Mouse (Mus musculus) left cerebral cortex, adult 2 months (tissue): Measurements from ENCODE around the gene Tanc2. TPM values are rescaled to one million over a fixed set of nuclear protein-coding genes. Genes with fewer than 3 reads are reported as not detected.
A peak's percentile ranks its signal among the peaks of the same experiment; 100 is the strongest.

Experiments
- DNase-seq, 2 experiments: peaks; one replicate each; pipeline ENCODE4 v3.0.0; 2021 to 2022; ENCODE audit warnings: low spot score in 2 of 2, mixed read lengths in 1 of 2; ENCODE audit errors: extremely low spot score in 1 of 2
- H3K27ac ChIP-seq: fragments of 200-600 bp; 2 replicates; pipeline ENCODE4 v1.8.1; 2022
- H3K4me3 ChIP-seq: fragments of 200-600 bp; 2 replicates; pipeline ENCODE4 v1.8.1; 2022
- CTCF ChIP-seq: fragments of 200-600 bp; IDR thresholded peaks from 2 replicates; pipeline ENCODE4 v1.8.1; 2022; ENCODE audit warnings: antibody characterized with exemption, mild to moderate bottlenecking, moderate library complexity
- intact Hi-C: fragments of 180-260 bp; cut with DNase I; formaldehyde crosslinking; loops from one replicate; pipeline ENCODE4 v1.15.1; 2025
- total RNA-seq, 2 experiments: library from RNA; stranded (reverse); gene quantifications; 2 replicates each; pipeline ENCODE4 v1.2.3; 2021

The Tanc2 gene
- total RNA-seq, 2 experiments from 2014 or later = 250 to 251 TPM

DNA sequence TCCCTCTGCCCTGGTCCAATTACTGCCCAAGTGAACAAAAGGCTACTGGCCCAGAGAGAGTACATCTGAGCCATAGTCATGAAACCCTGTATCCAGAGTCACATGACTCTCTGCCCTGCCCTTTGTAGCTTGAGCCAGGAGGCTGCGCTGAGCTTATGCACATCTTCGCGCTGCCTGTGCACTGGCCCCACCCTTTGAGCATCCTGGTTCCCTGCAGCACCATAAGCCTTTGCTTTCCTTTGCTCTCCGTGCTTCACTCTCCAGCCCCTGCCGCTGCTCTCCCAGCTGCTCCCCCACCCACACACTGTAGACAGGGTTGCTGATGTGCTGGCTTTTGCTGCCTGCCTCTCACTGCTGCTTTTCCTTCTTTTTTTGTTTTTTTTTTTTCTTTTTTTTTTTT lies 323.8 kb downstream of the Tanc2 start:
- DNase-seq = no peak
- TF ChIP-seq CTCF = no peak
- Histone ChIP-seq H3K4me3 (no peak overlapping the region), H3K27ac (peak overlapping the region; percentile 8; the same call in 1 of the 2 replicates)
- intact Hi-C loops = loop anchor here (5.0 to 10.0 kb wide), 4 partner anchors 229 to 641 kb away; no protein-coding TSS in a partner anchor

DNA sequence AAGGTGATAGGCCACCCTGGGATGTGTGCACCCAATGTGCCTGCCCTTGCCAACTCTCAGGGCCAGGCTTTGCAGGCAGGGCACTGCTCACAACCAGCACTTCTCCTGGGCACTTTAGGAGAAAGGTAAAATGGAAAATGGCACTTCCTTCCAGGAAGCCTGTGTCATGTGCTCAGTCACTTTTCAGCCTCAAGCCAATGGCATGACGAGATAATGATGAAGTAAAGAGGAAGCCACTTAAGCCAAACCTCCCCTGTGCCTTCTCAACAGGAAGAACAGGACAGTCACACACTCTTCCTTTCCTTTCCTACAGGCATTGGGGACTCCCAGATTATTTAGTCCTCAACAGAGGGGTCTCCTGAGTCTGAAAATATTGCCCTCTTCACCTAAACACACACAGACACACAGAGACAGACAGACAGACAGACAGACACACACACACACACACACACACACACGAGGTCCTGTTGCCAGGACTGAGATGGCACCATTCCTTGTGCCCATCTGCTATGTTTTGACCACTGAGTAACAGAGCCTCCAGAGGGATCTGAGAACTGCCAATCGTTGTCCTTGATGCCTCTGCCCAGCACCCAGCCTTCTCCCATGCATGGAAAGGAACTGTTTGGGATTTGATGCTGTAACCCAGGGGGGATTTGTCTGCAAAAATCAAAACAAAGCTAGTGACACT lies 330.5 kb downstream of the Tanc2 start:
- intact Hi-C loops = no loop called here
- Histone ChIP-seq H3K27ac (no peak overlapping the region), H3K4me3 (no peak overlapping the region)
- no peak for DNase-seq
- no peak for TF ChIP-seq CTCF

DNA sequence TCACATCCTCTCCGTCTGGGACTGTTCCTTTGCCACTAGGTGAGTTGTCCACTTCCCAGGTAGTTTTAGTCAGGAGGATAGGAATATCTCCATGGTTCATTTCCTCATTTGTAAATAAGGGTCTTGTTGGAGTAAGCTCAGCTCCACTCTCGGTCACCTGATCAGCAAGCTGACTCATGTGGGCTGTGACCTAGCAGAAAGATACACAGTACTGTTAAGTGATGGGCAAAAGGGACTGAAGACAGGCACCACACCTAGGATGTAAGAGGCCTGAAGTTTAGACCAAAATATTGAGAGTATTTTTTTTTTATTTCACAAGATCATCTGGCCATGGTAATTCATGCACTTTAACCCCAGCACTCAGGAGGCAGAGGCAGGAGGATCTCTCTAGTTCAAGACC lies 331.1 kb downstream of the Tanc2 start:
- Histone ChIP-seq H3K4me3 (no peak overlapping the region), H3K27ac (no peak overlapping the region)
- intact Hi-C loops = no loop called here
- no peak for DNase-seq
- no peak for TF ChIP-seq CTCF

GRCm38 (mm10) chr11:105921275-105921674 lies 331.5 kb downstream of the Tanc2 start:
- TF ChIP-seq CTCF = no peak
- intact Hi-C loops = no loop called here
- Histone ChIP-seq H3K27ac (no peak overlapping the region), H3K4me3 (no peak overlapping the region)
- DNase-seq = no peak

- peak in 1 of 2 experiments; percentile 39 for DNase-seq
- peak overlapping the region; percentile 50 for H3K27ac ChIP-seq
- TF ChIP-seq CTCF = no peak
Observed at GRCm38 (mm10) chr11:105922769-105923663, 333.2 kb downstream of the Tanc2 start.

GRCm38 (mm10) chr11:105927065-105928030 lies 337.6 kb downstream of the Tanc2 start:
- peak; percentile 96 for TF ChIP-seq CTCF
- H3K27ac ChIP-seq = no peak overlapping the region; the same call in 1 of the 2 replicates
- no peak overlapping the region for H3K4me3 ChIP-seq
- DNase-seq = peak; percentile 67 to 70
- intact Hi-C loops = loop anchor here (1.0 to 5.0 kb wide), 3 partner anchors 42 to 150 kb away; no protein-coding TSS in a partner anchor

More at GRCm38 (mm10) chr11:105922769-105923663, 333.2 kb downstream of the Tanc2 start:
- intact Hi-C loops = no loop called here
- no peak overlapping the region for H3K4me3 ChIP-seq

GRCm38 (mm10) chr11:105928171-105928570 lies 338.4 kb downstream of the Tanc2 start:
- Histone ChIP-seq H3K27ac (no peak overlapping the region), H3K4me3 (no peak overlapping the region)
- intact Hi-C loops = loop anchor here (5.0 kb wide), 1 partner anchor 149 kb away; no protein-coding TSS in a partner anchor
- no peak for DNase-seq
- no peak for TF ChIP-seq CTCF

- TF ChIP-seq CTCF = no peak
- no peak overlapping the region for H3K4me3 ChIP-seq
- intact Hi-C loops = no loop called here
- H3K27ac ChIP-seq = no peak overlapping the region
- no peak for DNase-seq
Observed at GRCm38 (mm10) chr11:105931380-105931779, 341.6 kb downstream of the Tanc2 start.

GRCm38 (mm10) chr11:105933746-105934145 lies 344.0 kb downstream of the Tanc2 start:
- H3K27ac ChIP-seq = no peak overlapping the region

GRCm38 (mm10) chr11:105934303-105934711 lies 344.5 kb downstream of the Tanc2 start:
- no peak for TF ChIP-seq CTCF
- DNase-seq = no peak
- H3K27ac ChIP-seq = no peak overlapping the region
- intact Hi-C loops = no loop called here
- H3K4me3 ChIP-seq = no peak overlapping the region

More at GRCm38 (mm10) chr11:105933746-105934145, 344.0 kb downstream of the Tanc2 start:
- intact Hi-C loops = no loop called here
- no peak for DNase-seq
- no peak for TF ChIP-seq CTCF
- H3K4me3 ChIP-seq = no peak overlapping the region

DNA sequence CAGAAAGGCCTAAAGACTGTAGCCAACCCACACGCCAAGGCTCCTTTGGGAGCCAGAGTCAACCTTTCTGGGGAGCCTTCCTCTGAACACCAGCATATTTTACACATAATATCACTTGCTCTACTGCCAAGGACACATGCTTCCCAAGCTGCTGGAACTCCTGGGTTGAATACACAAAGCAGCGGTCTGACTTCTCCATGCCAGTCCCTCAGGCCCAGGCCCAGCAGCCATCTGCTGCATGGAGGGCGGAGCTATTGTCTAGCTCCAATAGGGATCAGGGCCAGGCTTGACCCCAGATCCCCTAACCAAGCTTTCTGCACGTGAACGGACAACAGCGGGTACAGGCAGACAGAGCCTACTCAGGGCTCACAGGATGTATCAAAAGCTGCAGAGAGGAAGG lies 345.0 kb downstream of the Tanc2 start:
- no peak for TF ChIP-seq CTCF
- intact Hi-C loops = no loop called here
- DNase-seq = no peak
- no peak overlapping the region for H3K4me3 ChIP-seq
- H3K27ac ChIP-seq = no peak overlapping the region
